Mouse (Mus musculus) erythroblast, embryonic 14.5 days (primary cell): ENCODE measurements around the gene Zfp37.

Source experiments
- GATA1 ChIP-seq: IDR thresholded peaks from 2 replicates; pipeline ENCODE4 v1.6.1; 2012; ENCODE audit warnings: low read length, inconsistent platforms, mixed read lengths
- TAL1 ChIP-seq: IDR thresholded peaks from 3 replicates; pipeline ENCODE4 v1.6.1; 2012; ENCODE audit warnings: low read length, inconsistent platforms, mixed read lengths

- TF ChIP-seq GATA1, result no peak
- TF ChIP-seq TAL1, result no peak
Observed at GRCm38 (mm10) chr4:62267101-62267500, 36.3 kb upstream of the Zfp37 start.
